Mouse (Mus musculus) heart, adult 8-10 months (tissue): Measurements from ENCODE around the gene 4930426L09Rik. TPM values are rescaled to one million over a fixed set of nuclear protein-coding genes. Genes with fewer than 3 reads are reported as not detected.
A peak's percentile ranks its signal among the peaks of the same experiment; 100 is the strongest.
"Not testable (repeated sequence)": the region's sequence is repeated elsewhere in the genome, so short reads cannot be mapped to it uniquely, and the experiment has no call there.

Source experiments
- DNase-seq: peaks from one replicate; pipeline ENCODE4 v3.0.0; 2022; ENCODE audit warnings: low spot score
- total RNA-seq, 4 experiments: library from RNA; stranded (reverse); gene quantifications; 2 replicates each; pipeline ENCODE4 v1.2.4; 2022

4930426L09Rik gene
- total RNA-seq, 4 experiments from 2014 or later, result 0.19 TPM; not detected in 3

- DNase-seq, result no peak
These were observed 27.7 kb upstream of the 4930426L09Rik start for GRCm38 (mm10) chr2:18970461-18970860.

DNA sequence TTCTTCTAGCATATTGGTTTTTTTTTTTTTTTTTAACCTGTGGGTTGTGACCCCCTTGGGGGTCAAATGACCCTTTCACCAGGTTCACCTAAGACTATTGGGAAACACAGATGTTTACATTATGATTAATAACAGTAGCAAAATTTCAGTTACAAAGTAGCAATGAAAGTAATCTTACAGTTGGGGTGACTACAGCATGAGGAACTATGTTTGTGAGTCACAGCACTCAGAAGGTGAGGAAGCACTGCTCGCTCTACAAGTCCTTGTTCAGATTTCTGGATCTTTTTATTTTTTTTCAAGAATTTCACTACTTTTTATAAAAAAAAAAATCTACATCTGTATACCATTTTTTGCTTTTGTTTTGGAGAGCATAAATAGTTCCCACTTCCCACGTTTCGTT, 26.6 kb upstream of the 4930426L09Rik start:
- no peak for DNase-seq

GRCm38 (mm10) chr2:18974882-18975645, 23.1 kb upstream of the 4930426L09Rik start:
- no peak for DNase-seq

DNA sequence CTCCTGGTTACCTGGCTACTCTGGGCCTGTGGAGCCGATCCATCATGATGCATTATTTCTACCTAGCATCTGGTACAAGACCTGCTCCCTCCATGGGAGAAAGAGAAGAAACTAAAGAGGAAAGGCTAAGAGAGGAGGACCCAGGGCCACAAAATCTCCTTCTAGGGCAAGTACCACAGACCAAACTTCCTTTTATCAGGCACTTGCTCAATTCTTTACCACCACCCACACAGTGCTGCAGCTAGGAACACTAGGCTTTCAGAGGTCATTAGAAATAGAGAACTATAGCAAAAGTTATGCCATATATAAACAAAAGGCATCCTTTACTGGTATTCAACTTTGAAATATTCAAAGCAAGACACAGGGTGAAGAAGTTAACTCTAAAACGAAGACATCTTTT, 22.0 kb upstream of the 4930426L09Rik start:
- no peak for DNase-seq

- DNase-seq, result no peak
These were observed 20.8 kb upstream of the 4930426L09Rik start for GRCm38 (mm10) chr2:18977201-18977805.

GRCm38 (mm10) chr2:18979046-18979445, 19.1 kb upstream of the 4930426L09Rik start:
- no peak for DNase-seq

DNA sequence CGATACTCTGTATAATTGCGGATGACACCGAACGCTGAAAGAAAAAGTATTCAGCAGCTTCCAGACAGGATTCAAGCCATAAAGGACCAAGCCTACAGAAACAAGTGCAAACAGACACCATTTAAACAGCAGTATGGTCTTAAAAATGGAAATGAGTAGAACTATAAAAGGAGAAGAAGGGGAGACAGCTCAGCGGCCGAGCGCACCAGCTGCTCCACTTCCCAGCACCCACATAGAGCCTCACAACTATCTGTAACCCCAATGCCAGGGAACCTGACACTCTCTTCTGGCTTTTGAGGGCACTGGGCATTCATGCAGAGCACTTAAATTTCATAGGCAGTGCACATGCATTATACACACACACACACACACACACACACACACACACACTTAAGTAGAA, 18.5 kb upstream of the 4930426L09Rik start:
- DNase-seq, result no peak

DNA sequence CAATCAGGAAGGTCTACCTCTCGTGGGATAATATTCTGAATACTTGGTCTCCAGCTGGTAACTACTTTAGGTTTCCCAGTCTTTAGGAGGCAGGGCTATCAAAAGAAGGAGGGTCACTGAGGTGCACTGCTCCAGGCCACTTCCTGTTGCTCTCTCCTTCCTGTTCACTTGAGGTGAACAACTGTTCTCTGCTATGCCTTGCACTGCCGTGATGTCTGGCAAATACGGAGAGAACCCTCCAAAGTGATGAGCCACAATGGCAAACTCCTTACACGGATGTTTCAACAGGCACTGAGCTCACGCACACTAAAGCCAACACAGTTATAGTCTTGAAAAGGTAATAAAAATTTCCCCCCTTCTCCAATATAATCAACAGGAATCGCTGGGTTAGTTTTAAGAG, 15.6 kb upstream of the 4930426L09Rik start:
- DNase-seq, result no peak

- no peak for DNase-seq
These were observed 14.6 kb upstream of the 4930426L09Rik start for GRCm38 (mm10) chr2:18983546-18983945.

GRCm38 (mm10) chr2:18984095-18984847, 13.9 kb upstream of the 4930426L09Rik start:
- no peak for DNase-seq

GRCm38 (mm10) chr2:18985506-18985905, 12.6 kb upstream of the 4930426L09Rik start:
- no peak for DNase-seq

GRCm38 (mm10) chr2:18988885-18989284, 9.3 kb upstream of the 4930426L09Rik start:
- DNase-seq, result no peak

DNA sequence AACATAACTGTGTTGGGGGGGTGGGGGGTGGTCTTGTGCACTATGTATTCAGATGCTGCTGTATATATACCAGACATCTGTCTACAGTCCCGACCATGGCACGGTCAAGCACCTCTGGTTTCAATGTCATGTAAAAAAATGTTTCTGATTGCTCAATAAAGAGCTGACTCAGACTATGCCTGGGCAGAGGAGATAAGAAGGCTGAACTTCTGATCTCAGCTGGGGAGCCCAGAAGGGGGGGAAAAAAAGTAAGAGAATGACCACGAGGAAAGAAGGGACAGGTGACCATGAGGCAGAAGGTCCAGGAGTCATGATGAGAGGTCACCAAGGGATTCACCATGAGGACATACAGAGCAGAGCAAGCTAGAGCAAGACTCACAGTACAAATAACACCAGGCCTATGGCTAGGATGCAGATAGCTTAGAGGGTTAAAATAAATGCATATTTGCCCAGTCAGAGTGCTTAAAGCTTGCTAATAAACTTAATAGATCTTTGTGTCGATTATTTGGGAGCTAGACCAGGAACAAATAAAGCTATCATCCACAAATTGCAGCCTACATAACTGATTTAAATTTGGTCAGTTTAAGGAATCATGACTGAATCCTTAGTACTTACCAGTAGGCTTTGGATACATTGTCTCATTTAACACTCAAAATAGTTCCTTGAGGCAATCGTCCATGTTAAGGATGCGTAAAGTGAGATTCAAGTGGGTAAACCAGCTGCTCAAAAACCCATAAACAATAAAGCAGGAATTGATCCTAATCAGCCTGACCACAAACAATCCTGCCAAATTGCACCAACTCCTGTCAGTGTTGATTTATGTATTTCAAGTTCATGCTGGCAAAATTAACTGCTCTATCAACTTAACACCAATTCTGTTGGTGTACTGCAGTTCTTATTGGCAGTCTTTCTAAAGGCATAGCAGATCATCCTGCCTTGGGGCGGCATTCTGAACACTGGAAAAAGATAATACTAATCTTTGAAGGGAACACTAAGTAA, 5.3 kb upstream of the 4930426L09Rik start:
- no peak for DNase-seq

GRCm38 (mm10) chr2:18996451-18997211, 1.5 kb upstream of the 4930426L09Rik start:
- DNase-seq, result no peak

- peak; percentile 40 for DNase-seq
These were observed 664 bp upstream of the 4930426L09Rik start for GRCm38 (mm10) chr2:18997387-18997971.

DNA sequence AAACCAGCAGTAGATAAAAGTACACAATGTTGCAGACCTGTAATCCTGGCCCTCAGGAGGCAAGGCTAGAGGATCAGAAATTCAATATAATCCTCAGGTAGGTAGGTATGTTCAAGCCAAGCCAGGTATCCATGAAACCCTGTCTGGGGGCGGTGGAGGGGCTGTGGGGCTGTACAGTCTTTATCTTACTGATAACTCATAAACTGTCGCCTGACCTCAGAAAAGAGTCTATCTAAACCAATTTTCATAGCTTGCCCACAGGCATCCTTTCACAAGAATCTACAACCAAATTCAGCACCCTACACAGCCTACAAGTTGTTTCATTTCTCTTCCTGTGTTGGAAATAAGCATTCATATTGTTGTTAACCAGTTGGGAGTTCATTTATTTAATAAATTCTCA, 1.3 kb downstream of the 4930426L09Rik start:
- no peak for DNase-seq

DNA sequence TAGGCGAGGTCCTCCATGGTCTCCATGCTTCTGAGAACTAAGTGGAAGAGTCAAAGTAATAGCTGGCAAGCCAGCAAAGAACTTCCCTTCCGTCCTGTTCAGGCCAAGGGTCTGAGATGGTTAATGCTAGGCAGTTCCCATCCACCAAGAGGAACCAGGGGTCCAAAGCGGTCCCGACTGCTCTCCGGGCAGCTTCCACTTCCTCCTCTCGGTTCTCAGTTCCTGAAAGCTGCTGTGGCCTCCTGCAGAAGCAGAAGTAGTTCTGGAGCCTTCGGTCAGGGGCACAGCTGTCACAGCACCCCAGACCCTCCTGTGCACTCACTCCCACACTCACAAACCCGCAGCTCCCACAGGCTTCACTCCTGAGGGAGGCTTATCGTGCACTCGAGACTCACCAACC, 6.7 kb downstream of the 4930426L09Rik start:
- peak; percentile 26 for DNase-seq

- no peak for DNase-seq
These were observed 8.0 kb downstream of the 4930426L09Rik start for GRCm38 (mm10) chr2:19006124-19006523.

GRCm38 (mm10) chr2:19007580-19007979, 9.4 kb downstream of the 4930426L09Rik start:
- no peak for DNase-seq

- DNase-seq, result not testable (repeated sequence)
These were observed 12.4 kb downstream of the 4930426L09Rik start for GRCm38 (mm10) chr2:19010541-19010940.
